Mouse (Mus musculus) hindbrain, embryonic 15.5 days (tissue): ENCODE measurements around the gene St6galnac3. TPM values are rescaled to one million over a fixed set of nuclear protein-coding genes. Genes with fewer than 3 reads are reported as not detected.

Source experiments
- ATAC-seq: fragments of 200-750 bp; cut with Nextera tagmentation; 2 replicates; pipeline ENCODE4 v1.8.0; 2017; ENCODE audit warnings: low read depth, moderate number of reproducible peaks, moderate TSS enrichment; ENCODE audit not compliant: low FRiP score
- H3K27ac ChIP-seq: fragments of 300-500 bp; sonication (generic); replicated peaks from 2 replicates; pipeline ENCODE4 v1.5.1; 2015; ENCODE audit warnings: mild to moderate bottlenecking, inconsistent platforms
- H3K27me3 ChIP-seq: fragments of 300-500 bp; sonication (generic); 2 replicates; pipeline ENCODE4 v1.6.1; 2015; ENCODE audit warnings: control low read depth, inconsistent platforms
- H3K36me3 ChIP-seq: fragments of 300-500 bp; sonication (generic); 2 replicates; pipeline ENCODE4 v1.6.1; 2015; ENCODE audit warnings: control low read depth, inconsistent platforms
- H3K4me1 ChIP-seq: fragments of 300-500 bp; sonication (generic); replicated peaks from 2 replicates; pipeline ENCODE4 v1.6.1; 2015; ENCODE audit warnings: control low read depth, inconsistent platforms
- H3K4me2 ChIP-seq: fragments of 300-500 bp; sonication (generic); 2 replicates; pipeline ENCODE4 v1.6.1; 2015; ENCODE audit warnings: moderate library complexity, mild to moderate bottlenecking, inconsistent platforms
- H3K4me3 ChIP-seq: fragments of 300-500 bp; sonication (generic); 2 replicates; pipeline ENCODE4 v1.5.1; 2015; ENCODE audit warnings: mild to moderate bottlenecking, inconsistent platforms
- H3K9ac ChIP-seq: fragments of 300-500 bp; sonication (generic); 2 replicates; pipeline ENCODE4 v1.6.1; 2015; ENCODE audit warnings: inconsistent platforms
- H3K9me3 ChIP-seq: fragments of 300-500 bp; sonication (generic); 2 replicates; pipeline ENCODE4 v1.6.1; 2016; ENCODE audit warnings: control low read depth, inconsistent platforms
- WGBS: fragments of 180-500 bp; shearing (Covaris S2); methylation state at CpG from one replicate; pipeline ENCODE4 v1.1.7; 2015; 5-methylcytosine and 5-hydroxymethylcytosine counted together
- microRNA-seq: library from miRNA; unstranded; fragments of <30 nt; microRNA quantifications from one replicate; pipeline ENCODE4, GENCODE M21; 2016
- polyA plus RNA-seq: library from polyadenylated mRNA; unstranded; fragments of >200 nt; fragmentation: Nextera tagmentation; extraction: Ambion mirVana; gene quantifications from 2 replicates; pipeline ENCODE4 v1.2.1, GENCODE M21; 2015

Gene St6galnac3
- polyA plus RNA-seq, 1 experiment from 2014 or later, result 23.1 TPM

DNA sequence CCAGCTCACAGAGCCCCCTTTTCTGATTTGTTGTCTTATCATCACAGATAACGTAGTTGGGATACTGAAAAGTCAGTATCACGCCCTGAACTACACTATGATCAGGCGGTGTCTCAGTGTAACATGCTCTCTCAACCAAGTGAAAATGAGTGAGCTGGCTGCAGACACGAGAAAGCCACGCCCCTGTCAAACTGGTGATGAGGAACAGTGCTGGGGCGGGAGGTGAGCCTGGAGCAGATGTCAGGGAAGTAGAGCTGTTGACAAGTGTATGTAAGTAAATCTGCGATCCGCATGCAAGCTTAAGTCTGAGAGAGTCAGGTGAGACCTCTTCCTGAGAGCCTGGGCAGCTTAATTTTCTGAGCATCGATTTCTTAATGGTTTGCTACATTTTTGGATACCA is 563.3 kb downstream of the St6galnac3 start:
- H3K4me1 ChIP-seq, result peaks cover 6% of the 10 kb centered on the region; the same call in 1 of the 2 replicates
- no peak overlapping the region for H3K9ac ChIP-seq
- no peak overlapping the region for H3K27ac ChIP-seq
- no peaks in the 10 kb centered on the region for H3K9me3 ChIP-seq
- H3K36me3 ChIP-seq, result no peaks in the 10 kb centered on the region
- no peak overlapping the region for H3K4me2 ChIP-seq
- no peak overlapping the region for H3K4me3 ChIP-seq
- no peaks in the 10 kb centered on the region for H3K27me3 ChIP-seq
- 79% methylated on average over 9 of the region's 9 CpGs for WGBS
- ATAC-seq, result no peak

DNA sequence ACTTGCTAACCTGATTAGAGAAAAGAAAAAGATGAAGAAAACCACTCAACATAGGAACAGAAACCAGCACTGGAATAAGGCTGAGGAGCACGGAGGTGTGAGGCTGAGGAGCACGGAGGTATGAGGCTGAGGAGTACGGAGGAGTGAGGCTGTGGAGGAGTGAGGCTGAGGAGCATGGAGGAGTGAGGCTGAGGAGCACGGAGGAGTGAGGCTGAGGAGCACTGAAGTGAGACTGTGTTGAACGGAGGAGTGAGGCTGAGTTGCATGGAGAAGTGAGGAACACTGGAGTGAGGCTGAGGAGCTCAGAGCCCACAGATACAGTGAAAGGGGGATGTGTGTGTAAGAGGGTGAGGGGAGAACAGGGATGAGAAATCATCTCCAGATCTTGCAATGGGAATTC is 564.3 kb downstream of the St6galnac3 start:
- no peak overlapping the region for H3K4me3 ChIP-seq
- H3K4me2 ChIP-seq, result no peak overlapping the region
- H3K9ac ChIP-seq, result no peak overlapping the region
- H3K27me3 ChIP-seq, result no peaks in the 10 kb centered on the region
- peaks cover 6% of the 10 kb centered on the region; the same call in 1 of the 2 replicates for H3K4me1 ChIP-seq
- H3K9me3 ChIP-seq, result no peaks in the 10 kb centered on the region
- H3K27ac ChIP-seq, result no peak overlapping the region
- WGBS, result 84% methylated on average over 5 of the region's 5 CpGs
- no peak for ATAC-seq
- H3K36me3 ChIP-seq, result no peaks in the 10 kb centered on the region

DNA sequence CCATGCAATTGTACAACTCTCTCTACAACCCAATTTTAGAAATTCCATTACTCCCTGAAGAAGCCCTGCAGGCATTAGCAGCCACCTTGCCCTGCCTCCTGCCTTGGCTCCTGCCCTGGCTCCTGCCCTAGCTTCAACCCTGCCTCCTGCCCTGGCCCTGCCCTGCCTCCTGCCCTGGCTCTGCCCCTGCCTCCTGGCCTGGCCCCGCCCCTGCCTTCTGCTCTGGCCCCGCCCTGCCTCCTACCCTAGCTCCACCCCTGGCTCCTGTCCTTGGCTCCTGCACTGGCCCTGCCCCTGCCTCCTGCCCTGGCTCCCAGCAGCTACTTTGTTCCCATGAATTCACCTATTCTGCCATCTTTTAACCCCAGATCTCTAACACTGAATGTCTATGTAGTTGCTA is 576.1 kb downstream of the St6galnac3 start:
- no peak overlapping the region for H3K9ac ChIP-seq
- H3K9me3 ChIP-seq, result no peaks in the 10 kb centered on the region
- H3K36me3 ChIP-seq, result no peaks in the 10 kb centered on the region
- 19% methylated on average over 2 of the region's 2 CpGs for WGBS
- no peaks in the 10 kb centered on the region for H3K27me3 ChIP-seq
- no peak overlapping the region for H3K27ac ChIP-seq
- H3K4me2 ChIP-seq, result no peak overlapping the region
- H3K4me3 ChIP-seq, result no peak overlapping the region
- no peak for ATAC-seq
- 0 out of 2 replicates have a peak, but pooled peaks cover 7% of the 10 kb centered on the region for H3K4me1 ChIP-seq

Small RNAs within 50 kb of the gene (microRNA-seq; reads per million reads assigned to microRNA genes)
- gene Gm27405, result not detected

Other genes starting within 250 kb of the St6galnac3 start
- gene Asb17, start 119.0 kb upstream of the St6galnac3 start, polyA plus RNA-seq, result 0.09 and 0.17 TPM in 2 replicates
- gene Msh4, start 181.0 kb upstream of the St6galnac3 start, polyA plus RNA-seq, result 0.12 and 0.22 TPM in 2 replicates
- 50.5 and 55.4 TPM in 2 replicates for gene Rabggtb, start 187.8 kb upstream of the St6galnac3 start, polyA plus RNA-seq
- 63.1 and 65.6 TPM in 2 replicates for gene Acadm, start 219.5 kb upstream of the St6galnac3 start, polyA plus RNA-seq
- 8.6 and 9.6 TPM in 2 replicates for gene Slc44a5, start 248.3 kb upstream of the St6galnac3 start, polyA plus RNA-seq